Mouse (Mus musculus): ENCODE measurements around the gene Lpp. TPM values are rescaled to one million over a fixed set of nuclear protein-coding genes. Genes with fewer than 3 reads are reported as not detected.
A peak's percentile ranks its signal among the peaks of the same experiment; 100 is the strongest.

The Lpp gene
- total and polyA plus RNA-seq, 2 experiments from 2014 or later: 7.9 to 15.9 TPM

- H3K4me1 ChIP-seq (ENCODE audit: insufficient read depth, low read length): no peaks in the 10 kb centered on the region
- H3K4me2 ChIP-seq (ENCODE audit: low read depth, low read length, poor library complexity, severe bottlenecking): no peak overlapping the region
- WGBS: 9% methylated on average over 3 of the region's 3 CpGs
- DNase-seq (ENCODE audit: low spot score): no peak
- H3K9me3 ChIP-seq (ENCODE audit: low read length): no peaks in the 10 kb centered on the region
- no peak for ATAC-seq (ENCODE audit: low FRiP score)
- H3K27ac ChIP-seq (ENCODE audit: low read depth, low read length): no peak overlapping the region
- no peak overlapping the region for H3K4me3 ChIP-seq (ENCODE audit: low read depth, low read length)
- no peaks in the 10 kb centered on the region for H3K36me3 ChIP-seq (ENCODE audit: insufficient read depth, low read length)
- H3K27me3 ChIP-seq (ENCODE audit: insufficient read depth, low read length): no peaks in the 10 kb centered on the region
- H3K9ac ChIP-seq (replicated peaks; ENCODE audit: low read length, poor library complexity, severe bottlenecking): no peak overlapping the region
- no peak for TF ChIP-seq CTCF (IDR thresholded peaks at IDR 0.05)
Measured at GRCm38 (mm10) chr16:24353816-24354215, 39.5 kb upstream of the Lpp start.

- ATAC-seq (ENCODE audit: low FRiP score) (no peak), DNase-seq (ENCODE audit: low spot score) (no peak)
- H3K4me2 ChIP-seq (ENCODE audit: low read depth, low read length, poor library complexity, severe bottlenecking): no peak overlapping the region
- no peak overlapping the region for H3K4me3 ChIP-seq (ENCODE audit: low read depth, low read length)
- H3K36me3 ChIP-seq (ENCODE audit: insufficient read depth, low read length): no peaks in the 10 kb centered on the region
- H3K27me3 ChIP-seq (ENCODE audit: insufficient read depth, low read length): no peaks in the 10 kb centered on the region
- H3K9me3 ChIP-seq (ENCODE audit: low read length): no peaks in the 10 kb centered on the region
- H3K9ac ChIP-seq (replicated peaks; ENCODE audit: low read length, poor library complexity, severe bottlenecking): no peak overlapping the region
- H3K4me1 ChIP-seq (ENCODE audit: insufficient read depth, low read length): no peaks in the 10 kb centered on the region
- 100% methylated on average over 1 of the region's 1 CpGs for WGBS
- H3K27ac ChIP-seq (ENCODE audit: low read depth, low read length): no peak overlapping the region
- no peak for TF ChIP-seq CTCF (IDR thresholded peaks at IDR 0.05)
Measured at GRCm38 (mm10) chr16:24361667-24362066, 31.6 kb upstream of the Lpp start.

GRCm38 (mm10) chr16:24364030-24364687 is 29.1 kb upstream of the Lpp start:
- H3K4me2 ChIP-seq (ENCODE audit: low read depth, low read length, poor library complexity, severe bottlenecking): no peak overlapping the region
- H3K9ac ChIP-seq (replicated peaks; ENCODE audit: low read length, poor library complexity, severe bottlenecking): no peak overlapping the region
- H3K27ac ChIP-seq (ENCODE audit: low read depth, low read length): no peak overlapping the region
- H3K27me3 ChIP-seq (ENCODE audit: insufficient read depth, low read length): no peaks in the 10 kb centered on the region
- 85% methylated on average over 7 of the region's 7 CpGs for WGBS
- no peak for DNase-seq (ENCODE audit: low spot score)
- no peak overlapping the region for H3K4me3 ChIP-seq (ENCODE audit: low read depth, low read length)
- ATAC-seq (ENCODE audit: low FRiP score): no peak
- no peaks in the 10 kb centered on the region for H3K36me3 ChIP-seq (ENCODE audit: insufficient read depth, low read length)
- no peak for TF ChIP-seq CTCF (IDR thresholded peaks at IDR 0.05)
- H3K9me3 ChIP-seq (ENCODE audit: low read length): no peaks in the 10 kb centered on the region
- H3K4me1 ChIP-seq (ENCODE audit: insufficient read depth, low read length): no peaks in the 10 kb centered on the region

GRCm38 (mm10) chr16:24365900-24366299 is 27.4 kb upstream of the Lpp start:
- WGBS: 76% methylated on average over 4 of the region's 4 CpGs
- Histone ChIP-seq H3K4me2 (ENCODE audit: low read depth, low read length, poor library complexity, severe bottlenecking) (no peak overlapping the region), H3K4me3 (ENCODE audit: low read depth, low read length) (no peak overlapping the region), H3K9me3 (ENCODE audit: low read length) (no peaks in the 10 kb centered on the region), H3K4me1 (ENCODE audit: insufficient read depth, low read length) (no peaks in the 10 kb centered on the region), H3K36me3 (ENCODE audit: insufficient read depth, low read length) (no peaks in the 10 kb centered on the region), H3K27me3 (ENCODE audit: insufficient read depth, low read length) (no peaks in the 10 kb centered on the region), H3K27ac (ENCODE audit: low read depth, low read length) (no peak overlapping the region), H3K9ac (replicated peaks; ENCODE audit: low read length, poor library complexity, severe bottlenecking) (no peak overlapping the region)
- TF ChIP-seq CTCF (IDR thresholded peaks at IDR 0.05): no peak
- DNase-seq (ENCODE audit: low spot score) (peak; percentile 5), ATAC-seq (ENCODE audit: low FRiP score) (no peak)

- H3K4me2 ChIP-seq (ENCODE audit: low read depth, low read length, poor library complexity, severe bottlenecking): no peak overlapping the region
Measured at GRCm38 (mm10) chr16:24367071-24367470, 26.2 kb upstream of the Lpp start.

GRCm38 (mm10) chr16:24367506-24367905 is 25.8 kb upstream of the Lpp start:
- H3K27ac ChIP-seq (ENCODE audit: low read depth, low read length): no peak overlapping the region
- DNase-seq (ENCODE audit: low spot score): no peak
- 81% methylated on average over 7 of the region's 7 CpGs for WGBS
- H3K4me3 ChIP-seq (ENCODE audit: low read depth, low read length): no peak overlapping the region
- TF ChIP-seq CTCF (IDR thresholded peaks at IDR 0.05): no peak
- no peaks in the 10 kb centered on the region for H3K27me3 ChIP-seq (ENCODE audit: insufficient read depth, low read length)
- no peak overlapping the region for H3K4me2 ChIP-seq (ENCODE audit: low read depth, low read length, poor library complexity, severe bottlenecking)
- H3K9me3 ChIP-seq (ENCODE audit: low read length): no peaks in the 10 kb centered on the region
- H3K4me1 ChIP-seq (ENCODE audit: insufficient read depth, low read length): no peaks in the 10 kb centered on the region
- no peaks in the 10 kb centered on the region for H3K36me3 ChIP-seq (ENCODE audit: insufficient read depth, low read length)
- no peak overlapping the region for H3K9ac ChIP-seq (replicated peaks; ENCODE audit: low read length, poor library complexity, severe bottlenecking)
- no peak for ATAC-seq (ENCODE audit: low FRiP score)

More at GRCm38 (mm10) chr16:24367071-24367470, 26.2 kb upstream of the Lpp start:
- 73% methylated on average over 6 of the region's 6 CpGs for WGBS
- ATAC-seq (ENCODE audit: low FRiP score) (no peak), DNase-seq (ENCODE audit: low spot score) (no peak)
- no peaks in the 10 kb centered on the region for H3K4me1 ChIP-seq (ENCODE audit: insufficient read depth, low read length)
- H3K27me3 ChIP-seq (ENCODE audit: insufficient read depth, low read length): no peaks in the 10 kb centered on the region
- H3K9ac ChIP-seq (replicated peaks; ENCODE audit: low read length, poor library complexity, severe bottlenecking): no peak overlapping the region
- H3K4me3 ChIP-seq (ENCODE audit: low read depth, low read length): no peak overlapping the region
- H3K27ac ChIP-seq (ENCODE audit: low read depth, low read length): no peak overlapping the region
- no peaks in the 10 kb centered on the region for H3K9me3 ChIP-seq (ENCODE audit: low read length)
- no peak for TF ChIP-seq CTCF (IDR thresholded peaks at IDR 0.05)
- no peaks in the 10 kb centered on the region for H3K36me3 ChIP-seq (ENCODE audit: insufficient read depth, low read length)
